Mouse (Mus musculus) stomach, adult 2 months (tissue): Measurements from ENCODE around the gene R3hdml. TPM values are rescaled to one million over a fixed set of nuclear protein-coding genes. Genes with fewer than 3 reads are reported as not detected.

ENCODE experiments used
- polyA plus RNA-seq: library from polyadenylated mRNA; depleted of rRNA; stranded (reverse); fragments of >200 nt; gene quantifications from 2 replicates; pipeline ENCODE4 v1.2.3, GENCODE M21; 2012; rRNA removed

R3hdml gene
- polyA plus RNA-seq, result 0.09 and 0.33 TPM in 2 replicates

GRCm38 (mm10) chr2:163492018-163492417 is at the start of gene R3hdml:
R3hdml (plus strand) TSS chr2:163492318.

GRCm38 (mm10) chr2:163472466-163472851 is 19.7 kb upstream of the R3hdml start, which contains the start of gene Fitm2:
Fitm2 (minus strand) TSS chr2:163472629.

GRCm38 (mm10) chr2:163506300-163507004 is 14.3 kb downstream of the R3hdml start, which contains the start of gene Hnf4a:
Hnf4a (plus strand) TSS chr2:163506808.

Other genes starting within 250 kb of the R3hdml start
- 37.3 and 84.4 TPM in 2 replicates for gene Jph2, start 94.3 kb upstream of the R3hdml start, polyA plus RNA-seq
- 2.0 and 2.9 TPM in 2 replicates for gene Oser1, start 67.6 kb upstream of the R3hdml start, polyA plus RNA-seq
- gene Gdap1l1, start 53.8 kb upstream of the R3hdml start, polyA plus RNA-seq, result 0.68 and 1.2 TPM in 2 replicates
- gene Fitm2, start 19.7 kb upstream of the R3hdml start, polyA plus RNA-seq, result 8.1 and 8.9 TPM in 2 replicates
- 92.7 and 94.7 TPM in 2 replicates for gene Hnf4a, start 14.5 kb downstream of the R3hdml start, polyA plus RNA-seq
- 8.6 and 9.8 TPM in 2 replicates for gene Ttpal, start 110.0 kb downstream of the R3hdml start, polyA plus RNA-seq
- gene Serinc3, start 152.8 kb downstream of the R3hdml start, polyA plus RNA-seq, result 65.6 and 69.2 TPM in 2 replicates
- 54.6 and 92.8 TPM in 2 replicates for gene Pkig, start 166.1 kb downstream of the R3hdml start, polyA plus RNA-seq